ENCODE assay signal across 9 mouse cellular contexts in the genomic region with DNA sequence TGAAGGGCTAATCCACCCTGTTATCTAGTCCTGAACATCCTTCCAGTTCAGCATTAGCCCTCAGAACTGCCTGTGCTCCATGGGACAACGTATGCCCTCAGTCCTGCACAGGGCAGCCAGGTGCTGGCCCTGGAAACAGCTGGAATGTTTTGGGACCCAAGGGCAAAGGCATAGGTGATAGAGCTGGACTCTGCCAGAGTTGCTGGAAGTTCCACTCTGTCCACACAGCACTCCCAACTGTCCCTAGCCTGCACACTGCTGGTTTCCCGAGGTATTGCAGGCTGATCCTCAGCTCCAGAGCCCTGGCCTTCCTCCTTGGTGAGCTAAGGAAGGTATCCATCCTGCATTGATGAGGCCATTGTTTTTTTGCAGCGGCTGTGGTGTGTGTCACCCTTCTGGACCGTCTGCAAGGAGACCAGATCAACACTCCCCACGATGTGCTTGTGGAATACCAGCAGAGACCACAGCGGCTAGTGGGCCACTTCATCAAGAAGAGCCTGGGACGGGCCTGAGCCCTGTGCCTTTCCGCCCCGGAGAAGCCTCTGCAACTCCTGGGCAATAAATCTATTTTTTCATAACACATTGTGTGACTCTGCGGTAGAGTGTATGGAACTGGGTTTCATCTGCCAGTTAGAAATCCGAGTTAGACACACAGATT. TPM values are rescaled to one million over a fixed set of nuclear protein-coding genes. Genes with fewer than 3 reads are reported as not detected.
A peak's percentile ranks its signal among the peaks of the same experiment; 100 is the strongest.
DNase-seq lines count a peak whose midpoint lies in the region; ATAC-seq and TF ChIP-seq lines count a peak whose summit lies in the region.
"Had no signal": no experiment of that assay in that cellular context is flagged by ENCODE, and none has a peak within 500 bp of the region (broad histone marks: within the 10 kb centered on the region; RNA-seq: fewer than 3 reads in every experiment).

No protein-coding gene starts in this region.

- DNase-seq in heart, postnatal 0 days (ENCODE audit: low spot score): no peak
- DNase-seq in heart, postnatal 25 days (ENCODE audit: low spot score): no peak
- DNase-seq in ZHBTc4 (ENCODE audit: low read depth, low spot score): peak; percentile 80
- no peak for DNase-seq in midbrain, postnatal 0 days (ENCODE audit: low spot score)
- DNase-seq in left cerebral cortex, adult 8-10 months (ENCODE audit: low spot score in 2 of 2): no peak
- DNase-seq in cerebellum, postnatal 25 days: no peak
- DNase-seq in layer of hippocampus, adult 18-20 months (ENCODE audit: low spot score in 2 of 2): no peak

- peak; percentile 41 for TF ChIP-seq CTCF in heart, postnatal 0 days (IDR thresholded peaks at IDR 0.05; ENCODE audit: low read depth)
- peak; percentile 35 for TF ChIP-seq CTCF in midbrain, postnatal 0 days (IDR thresholded peaks at IDR 0.05)

- ATAC-seq in heart, postnatal 0 days (ENCODE audit: insufficient read depth, low read depth): no peak
- peak; percentile 44; the same call in 1 of the 2 replicates for ATAC-seq in kidney, embryonic 15.5 days (replicated peaks; ENCODE audit: low FRiP score)
- ATAC-seq in midbrain, postnatal 0 days (ENCODE audit: low FRiP score): peak; percentile 52

- no peaks in the 10 kb centered on the region for H3K9me3 ChIP-seq in heart, postnatal 0 days (replicated peaks; ENCODE audit: control insufficient read depth, low read length)
- H3K9me3 ChIP-seq in kidney, embryonic 15.5 days (replicated peaks): no peaks in the 10 kb centered on the region
- no peaks in the 10 kb centered on the region for H3K9me3 ChIP-seq in midbrain, postnatal 0 days (ENCODE audit: low read length)
- H3K9me3 ChIP-seq: heart, embryonic 13.5 days had no signal

- no peak overlapping the region for H3K4me3 ChIP-seq in heart, postnatal 0 days (ENCODE audit: low read depth, low read length)
- no peak overlapping the region for H3K4me3 ChIP-seq in kidney, embryonic 15.5 days (replicated peaks)
- no peak overlapping the region for H3K4me3 ChIP-seq in midbrain, postnatal 0 days (ENCODE audit: low read depth, low read length)
- H3K4me3 ChIP-seq: heart, embryonic 13.5 days had no signal

- H3K27ac ChIP-seq in heart, postnatal 0 days (ENCODE audit: low read depth): no peak overlapping the region
- H3K27ac ChIP-seq in kidney, embryonic 15.5 days: no peak overlapping the region
- H3K27ac ChIP-seq in midbrain, postnatal 0 days (ENCODE audit: low read depth, low read length): no peak overlapping the region
- H3K27ac ChIP-seq: heart, embryonic 13.5 days had no signal

- H3K4me2 ChIP-seq in heart, postnatal 0 days (ENCODE audit: low read depth, low read length): no peak overlapping the region
- H3K4me2 ChIP-seq in kidney, embryonic 15.5 days: no peak overlapping the region
- no peak overlapping the region for H3K4me2 ChIP-seq in midbrain, postnatal 0 days (ENCODE audit: low read depth, low read length, poor library complexity, severe bottlenecking)
- H3K4me2 ChIP-seq: heart, embryonic 13.5 days had no signal

- no peak for TF ChIP-seq EP300 in heart, postnatal 0 days (IDR thresholded peaks at IDR 0.05; ENCODE audit: low read depth)

- intact Hi-C loops in heart, postnatal 25 days (cut with DNase I): loop anchor here (1.0 to 5.0 kb wide), 2 partner anchors 152 to 598 kb away; no protein-coding TSS in a partner anchor

- H3K9ac ChIP-seq in heart, postnatal 0 days (replicated peaks; ENCODE audit: low read depth, low read length): no peak overlapping the region
- no peak overlapping the region for H3K9ac ChIP-seq in kidney, embryonic 15.5 days
- H3K9ac ChIP-seq in midbrain, postnatal 0 days (replicated peaks; ENCODE audit: low read length, poor library complexity, severe bottlenecking): no peak overlapping the region
- H3K9ac ChIP-seq: heart, embryonic 13.5 days had no signal

- 75% methylated on average over 11 of the region's 11 CpGs for WGBS in heart, postnatal 0 days
- WGBS in kidney, embryonic 15.5 days: 71% methylated on average over 11 of the region's 11 CpGs
- 76% methylated on average over 11 of the region's 11 CpGs for WGBS in midbrain, postnatal 0 days

- peaks cover 29% of the 10 kb centered on the region for H3K36me3 ChIP-seq in heart, postnatal 0 days (replicated peaks; ENCODE audit: control insufficient read depth, insufficient read depth, low read length)
- H3K36me3 ChIP-seq in kidney, embryonic 15.5 days: no peaks in the 10 kb centered on the region
- H3K36me3 ChIP-seq in midbrain, postnatal 0 days (ENCODE audit: insufficient read depth, low read length): no peaks in the 10 kb centered on the region

- no peaks in the 10 kb centered on the region for H3K4me1 ChIP-seq in heart, postnatal 0 days (ENCODE audit: control insufficient read depth, insufficient read depth)
- H3K4me1 ChIP-seq in kidney, embryonic 15.5 days: no peaks in the 10 kb centered on the region
- no peaks in the 10 kb centered on the region for H3K4me1 ChIP-seq in midbrain, postnatal 0 days (ENCODE audit: insufficient read depth, low read length)
- H3K4me1 ChIP-seq: heart, embryonic 13.5 days had no signal

- no peaks in the 10 kb centered on the region for H3K27me3 ChIP-seq in heart, postnatal 0 days (ENCODE audit: control insufficient read depth, insufficient read depth, low read length)
- no peaks in the 10 kb centered on the region for H3K27me3 ChIP-seq in kidney, embryonic 15.5 days
- H3K27me3 ChIP-seq in midbrain, postnatal 0 days (ENCODE audit: insufficient read depth, low read length): no peaks in the 10 kb centered on the region
- H3K27me3 ChIP-seq: heart, embryonic 13.5 days had no signal

RNA-seq across cellular contexts. Expression of a gene that starts 17.8 kb away (rescaled TPM):
- total RNA-seq in heart, postnatal 0 days (2014; rRNA removed; ENCODE audit: low replicate concordance): 63.2 and 81.4 TPM in 2 replicates
- 65.0 and 73.4 TPM in 2 replicates for polyA plus RNA-seq in heart, postnatal 0 days (2015; fragmentation: Nextera tagmentation; extraction: Ambion mirVana)
- total RNA-seq in heart, postnatal 25 days (2021): 1 to 10 TPM; 5.5 to 7.5 TPM
- 11.4 and 12.4 TPM in 2 replicates for polyA plus RNA-seq in kidney, embryonic 15.5 days (2015; fragmentation: Nextera tagmentation; extraction: Ambion mirVana)
- total RNA-seq in midbrain, postnatal 0 days (2014; rRNA removed): 3.9 and 5.9 TPM in 2 replicates
- 2.5 and 3.6 TPM in 2 replicates for polyA plus RNA-seq in midbrain, postnatal 0 days (2015; fragmentation: Nextera tagmentation; extraction: Ambion mirVana)
- total RNA-seq in left cerebral cortex, adult 8-10 months (2022): 1 to 10 TPM; 1.5 to 4.6 (median 2.6) TPM
- total RNA-seq in layer of hippocampus, adult 18-20 months (2021): 1 to 10 TPM; 4.0 to 4.1 TPM

RNA-seq across cellular contexts. Expression of a gene that starts 56.0 kb away (rescaled TPM):
- under 0.01 and 0.04 TPM in 2 replicates for total RNA-seq in heart, postnatal 0 days (2014; rRNA removed; ENCODE audit: low replicate concordance)
- under 0.01 TPM in 2 replicates for polyA plus RNA-seq in heart, postnatal 0 days (2015; fragmentation: Nextera tagmentation; extraction: Ambion mirVana)
- not detected for total RNA-seq in heart, postnatal 25 days (2021)
- polyA plus RNA-seq in kidney, embryonic 15.5 days (2015; fragmentation: Nextera tagmentation; extraction: Ambion mirVana): 0.16 and 0.17 TPM in 2 replicates
- total RNA-seq in midbrain, postnatal 0 days (2014; rRNA removed): 0.05 and 0.28 TPM in 2 replicates
- polyA plus RNA-seq in midbrain, postnatal 0 days (2015; fragmentation: Nextera tagmentation; extraction: Ambion mirVana): 0.01 and 0.04 TPM in 2 replicates
- under 1 TPM; 0.02 to 0.04 (median 0.02) TPM for total RNA-seq in left cerebral cortex, adult 8-10 months (2022)
- under 1 TPM in 1 of 2 experiments, not detected in 1; 0.05 TPM for total RNA-seq in layer of hippocampus, adult 18-20 months (2021)
